Mouse (Mus musculus) forebrain, embryonic 16.5 days (tissue): ENCODE measurements around the gene Adgrl4. TPM values are rescaled to one million over a fixed set of nuclear protein-coding genes. Genes with fewer than 3 reads are reported as not detected.

Experiments
- ATAC-seq: fragments of 200-750 bp; cut with Nextera tagmentation; 2 replicates; pipeline ENCODE4 v1.8.0; 2017; ENCODE audit warnings: mild to moderate bottlenecking, moderate library complexity
- H3K27ac ChIP-seq: fragments of 300-500 bp; sonication (generic); 2 replicates; pipeline ENCODE4 v1.5.1; 2014; ENCODE audit warnings: low read length, control low read depth
- H3K27me3 ChIP-seq: fragments of 300-500 bp; sonication (generic); replicated peaks from 2 replicates; pipeline ENCODE4 v1.6.1; 2014; ENCODE audit warnings: low read length; ENCODE audit not compliant: control insufficient read depth, insufficient read depth
- H3K36me3 ChIP-seq: fragments of 300-500 bp; sonication (generic); 2 replicates; pipeline ENCODE4 v1.6.1; 2014; ENCODE audit not compliant: control insufficient read depth, insufficient read depth
- H3K4me1 ChIP-seq: fragments of 300-500 bp; sonication (generic); replicated peaks from 2 replicates; pipeline ENCODE4 v1.6.1; 2014; ENCODE audit warnings: low read length; ENCODE audit not compliant: control insufficient read depth, insufficient read depth
- H3K4me2 ChIP-seq: fragments of 300-500 bp; sonication (generic); 2 replicates; pipeline ENCODE4 v1.6.1; 2014; ENCODE audit warnings: mild to moderate bottlenecking, low read length, control low read depth
- H3K4me3 ChIP-seq: fragments of 300-500 bp; sonication (generic); replicated peaks from 2 replicates; pipeline ENCODE4 v1.5.1; 2014; ENCODE audit warnings: mild to moderate bottlenecking, low read length, control low read depth
- H3K9ac ChIP-seq: fragments of 300-500 bp; sonication (generic); replicated peaks from 2 replicates; pipeline ENCODE4 v1.6.1; 2014; ENCODE audit warnings: low read depth, low read length, control low read depth
- H3K9me3 ChIP-seq: fragments of 300-500 bp; sonication (generic); 2 replicates; pipeline ENCODE4 v1.6.1; 2016; ENCODE audit warnings: low read length; ENCODE audit not compliant: control insufficient read depth
- WGBS: fragments of 180-500 bp; shearing (Covaris S2); extraction: QIAGEN DNeasy Blood & Tissue Kit; methylation state at CpG from one replicate; pipeline ENCODE4 v1.1.7; 2014; 5-methylcytosine and 5-hydroxymethylcytosine counted together
- polyA plus RNA-seq: library from polyadenylated mRNA; unstranded; fragments of >200 nt; fragmentation: Nextera tagmentation; extraction: Ambion mirVana; gene quantifications from 2 replicates; pipeline ENCODE4 v1.2.1, GENCODE M21; 2015

Gene Adgrl4
- polyA plus RNA-seq: 14.3 and 19.7 TPM in 2 replicates

GRCm38 (mm10) chr3:151437693-151438092 lies at the start of gene Adgrl4:
Adgrl4 (plus strand) TSS chr3:151437887.
- Histone ChIP-seq H3K4me2 (peak within 1 kb of the TSS; percentile 44), H3K36me3 (no peaks in the 10 kb centered on the region), H3K27ac (no peak within 1 kb of the TSS), H3K9ac (peak within 1 kb of the TSS; percentile 32; the same call in 1 of the 2 replicates), H3K27me3 (no peaks in the 10 kb centered on the region), H3K9me3 (no peaks in the 10 kb centered on the region), H3K4me3 (peak within 1 kb of the TSS; percentile 21), H3K4me1 (peaks cover 6% of the 10 kb centered on the region)
- peak; percentile 23; the same call in 1 of the 2 replicates for ATAC-seq
- 6% methylated on average over 17 of the region's 17 CpGs for WGBS

- Histone ChIP-seq H3K4me1 (no peaks in the 10 kb centered on the region), H3K36me3 (no peaks in the 10 kb centered on the region), H3K27ac (no peak overlapping the region), H3K9ac (no peak overlapping the region), H3K4me2 (no peak overlapping the region), H3K4me3 (no peak overlapping the region), H3K9me3 (no peaks in the 10 kb centered on the region), H3K27me3 (no peaks in the 10 kb centered on the region)
- no peak for ATAC-seq
Observed at GRCm38 (mm10) chr3:151390912-151391311, 46.8 kb upstream of the Adgrl4 start.

GRCm38 (mm10) chr3:151392891-151393290 lies 44.8 kb upstream of the Adgrl4 start:
- H3K4me3 ChIP-seq: no peak overlapping the region
- no peaks in the 10 kb centered on the region for H3K9me3 ChIP-seq
- no peaks in the 10 kb centered on the region for H3K36me3 ChIP-seq
- H3K27me3 ChIP-seq: no peaks in the 10 kb centered on the region
- no peak overlapping the region for H3K4me2 ChIP-seq
- ATAC-seq: no peak
- H3K4me1 ChIP-seq: no peaks in the 10 kb centered on the region
- H3K9ac ChIP-seq: no peak overlapping the region
- 87% methylated on average over 4 of the region's 4 CpGs for WGBS
- no peak overlapping the region for H3K27ac ChIP-seq

DNA sequence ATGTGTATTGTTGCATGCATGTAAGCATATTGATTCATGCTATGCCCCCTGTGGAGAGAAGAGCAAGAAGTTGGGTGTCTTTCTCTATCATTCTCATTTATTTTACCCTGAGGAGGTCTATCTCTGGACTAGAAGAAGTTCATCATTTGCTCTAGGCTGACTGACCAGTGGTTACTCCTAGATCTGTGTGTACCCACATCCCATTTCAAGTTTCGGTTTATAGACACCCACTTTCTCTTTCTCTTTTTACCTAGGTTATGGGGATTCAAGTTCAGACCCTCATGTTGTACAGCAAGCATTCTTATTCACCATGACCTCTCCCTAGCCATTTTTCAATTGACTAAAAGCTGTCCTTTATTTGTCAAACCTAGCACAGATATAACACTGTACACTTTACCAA lies 44.4 kb upstream of the Adgrl4 start:
- WGBS: 97% methylated on average over 1 of the region's 1 CpGs
- Histone ChIP-seq H3K27me3 (no peaks in the 10 kb centered on the region), H3K4me3 (no peak overlapping the region), H3K4me2 (no peak overlapping the region), H3K4me1 (no peaks in the 10 kb centered on the region), H3K27ac (no peak overlapping the region), H3K9me3 (no peaks in the 10 kb centered on the region), H3K9ac (no peak overlapping the region), H3K36me3 (no peaks in the 10 kb centered on the region)
- ATAC-seq: no peak

GRCm38 (mm10) chr3:151399270-151399669 lies 38.4 kb upstream of the Adgrl4 start:
- no peaks in the 10 kb centered on the region for H3K9me3 ChIP-seq
- no peak overlapping the region for H3K9ac ChIP-seq
- no peak for ATAC-seq
- 76% methylated on average over 1 of the region's 1 CpGs for WGBS
- no peak overlapping the region for H3K27ac ChIP-seq
- H3K27me3 ChIP-seq: no peaks in the 10 kb centered on the region
- no peak overlapping the region for H3K4me2 ChIP-seq
- H3K4me3 ChIP-seq: no peak overlapping the region
- no peaks in the 10 kb centered on the region for H3K4me1 ChIP-seq
- H3K36me3 ChIP-seq: no peaks in the 10 kb centered on the region

- peak; percentile 58; the same call in 1 of the 2 replicates for ATAC-seq
- H3K4me3 ChIP-seq: no peak overlapping the region
- 54% methylated on average over 2 of the region's 2 CpGs for WGBS
- no peak overlapping the region for H3K4me2 ChIP-seq
- no peaks in the 10 kb centered on the region for H3K9me3 ChIP-seq
- no peaks in the 10 kb centered on the region for H3K36me3 ChIP-seq
- no peak overlapping the region for H3K9ac ChIP-seq
- no peaks in the 10 kb centered on the region for H3K27me3 ChIP-seq
- no peaks in the 10 kb centered on the region for H3K4me1 ChIP-seq
- no peak overlapping the region for H3K27ac ChIP-seq
Observed at GRCm38 (mm10) chr3:151411031-151411430, 26.7 kb upstream of the Adgrl4 start.

- Histone ChIP-seq H3K36me3 (no peaks in the 10 kb centered on the region), H3K9ac (no peak overlapping the region), H3K27ac (no peak overlapping the region), H3K4me3 (no peak overlapping the region), H3K4me2 (no peak overlapping the region), H3K4me1 (no peaks in the 10 kb centered on the region), H3K27me3 (no peaks in the 10 kb centered on the region), H3K9me3 (no peaks in the 10 kb centered on the region)
- 55% methylated on average over 4 of the region's 4 CpGs for WGBS
- peak; percentile 92 for ATAC-seq
Observed at GRCm38 (mm10) chr3:151411488-151411887, 26.2 kb upstream of the Adgrl4 start.

DNA sequence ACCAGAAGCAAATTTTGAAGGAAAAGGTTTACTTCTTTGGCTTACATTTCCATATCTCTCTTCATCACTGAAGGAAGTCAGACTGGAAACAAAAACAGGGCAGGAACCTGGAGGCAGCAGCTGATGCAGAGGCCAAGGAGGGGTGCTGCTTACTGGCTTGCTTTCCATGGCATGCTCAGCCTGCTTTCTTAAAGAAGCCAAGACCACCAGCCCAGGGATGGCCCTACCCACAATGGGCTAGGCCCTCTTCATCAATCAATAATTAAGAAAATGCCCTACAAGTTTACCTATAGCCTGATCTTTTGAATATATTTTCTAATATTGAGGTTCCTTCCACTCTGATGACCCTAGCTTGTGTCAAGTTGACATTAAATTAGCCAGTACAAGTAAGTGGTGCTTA lies 20.8 kb upstream of the Adgrl4 start:
- Histone ChIP-seq H3K27me3 (no peaks in the 10 kb centered on the region), H3K9ac (no peak overlapping the region), H3K4me3 (no peak overlapping the region), H3K4me1 (no peaks in the 10 kb centered on the region), H3K9me3 (no peaks in the 10 kb centered on the region), H3K27ac (no peak overlapping the region), H3K4me2 (no peak overlapping the region), H3K36me3 (no peaks in the 10 kb centered on the region)
- no peak for ATAC-seq

GRCm38 (mm10) chr3:151417688-151418572 lies 19.8 kb upstream of the Adgrl4 start:
- no peak overlapping the region for H3K4me3 ChIP-seq
- H3K27me3 ChIP-seq: no peaks in the 10 kb centered on the region
- H3K27ac ChIP-seq: no peak overlapping the region
- ATAC-seq: peak; percentile 33; the same call in 1 of the 2 replicates
- no peaks in the 10 kb centered on the region for H3K36me3 ChIP-seq
- WGBS: 76% methylated on average over 12 of the region's 12 CpGs
- H3K4me2 ChIP-seq: no peak overlapping the region
- no peak overlapping the region for H3K9ac ChIP-seq
- H3K9me3 ChIP-seq: no peaks in the 10 kb centered on the region
- H3K4me1 ChIP-seq: no peaks in the 10 kb centered on the region
